Mouse (Mus musculus): Measurements from ENCODE around the gene Cyp2c69. TPM values are rescaled to one million over a fixed set of nuclear protein-coding genes. Genes with fewer than 3 reads are reported as not detected.
A peak's percentile ranks its signal among the peaks of the same experiment; 100 is the strongest.
"Not testable (repeated sequence)": the region's sequence is repeated elsewhere in the genome, so short reads cannot be mapped to it uniquely, and the experiment has no call there.

The Cyp2c69 gene
- total and polyA plus RNA-seq, 3 experiments: not detected

DNA sequence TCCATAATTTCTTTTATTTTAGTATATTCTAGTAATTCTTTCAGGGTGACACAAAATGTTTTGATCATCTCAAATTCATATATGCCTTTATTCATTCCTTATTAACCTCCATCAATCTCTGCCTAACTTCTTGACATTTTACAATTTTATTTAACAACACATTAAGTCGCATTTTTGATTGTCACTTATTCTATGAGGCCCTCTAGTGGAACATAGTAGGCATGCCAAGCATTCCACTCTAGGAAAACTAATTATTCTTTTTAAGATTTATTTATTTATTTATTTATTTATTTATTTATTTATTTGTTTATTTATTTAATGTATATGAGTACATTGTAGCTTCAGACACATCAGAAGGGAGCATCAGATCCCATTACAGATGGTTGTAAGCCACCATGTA is 43.4 kb upstream of the Cyp2c69 start:
- no peaks in the 10 kb centered on the region for H3K4me1 ChIP-seq (ENCODE audit: control insufficient read depth in 1 of 2, insufficient read depth in 2 of 2, low read length in 2 of 2)
- peak; percentile 5 for DNase-seq (ENCODE audit: low read depth, low spot score)
- H3K27me3 ChIP-seq (ENCODE audit: control insufficient read depth in 1 of 2, insufficient read depth in 2 of 2, low read length in 2 of 2): no peaks in the 10 kb centered on the region
- no peak overlapping the region for H3K9ac ChIP-seq (ENCODE audit: control insufficient read depth, low read depth, low read length, poor library complexity, severe bottlenecking)
- no peak overlapping the region for H3K27ac ChIP-seq (ENCODE audit: control insufficient read depth, low read depth, low read length)
- TF ChIP-seq MEF2A (IDR thresholded peaks at IDR 0.05; ENCODE audit: extremely low read depth, insufficient replicate concordance, low read depth, low read length, poor library complexity, severe bottlenecking) (no peak), RAD21 (IDR thresholded peaks at IDR 0.05; ENCODE audit: low read depth, low read length) (peak; percentile 36), ELF1 (IDR thresholded peaks at IDR 0.05; ENCODE audit: low read depth, low read length) (no peak), CTCF (IDR thresholded peaks at IDR 0.05 in 2 of 3, conservative IDR thresholded peaks at IDR 0.05 in 1 of 3; ENCODE audit: control insufficient read depth in 1 of 3, insufficient read depth in 1 of 3, low read depth in 2 of 3, low read length in 3 of 3, poor library complexity in 1 of 3, severe bottlenecking in 1 of 3) (peak in 1 of 3 experiments; percentile 29; a peak in 1 of 6 replicates), TCF12 (IDR thresholded peaks at IDR 0.05; ENCODE audit: low read depth, low read length) (no peak), SMC3 (IDR thresholded peaks at IDR 0.05; ENCODE audit: low read depth, low read length) (peak; percentile 22; the same call in 1 of the 2 replicates)
- no peaks in the 10 kb centered on the region for H3K36me3 ChIP-seq (ENCODE audit: control insufficient read depth in 1 of 2, insufficient read depth in 2 of 2, low read length in 2 of 2)
- H3K9me3 ChIP-seq (replicated peaks; ENCODE audit: insufficient read depth, low read length): no peaks in the 10 kb centered on the region
- no peak overlapping the region for H3K4me3 ChIP-seq (ENCODE audit: control insufficient read depth in 1 of 2, insufficient read depth in 1 of 2, low read depth in 2 of 2, low read length in 2 of 2)
- no peaks in the 10 kb centered on the region for H3K79me2 ChIP-seq (ENCODE audit: control insufficient read depth, insufficient read depth, low read length, poor library complexity)

- no peaks in the 10 kb centered on the region for H3K4me1 ChIP-seq (ENCODE audit: control insufficient read depth in 1 of 2, insufficient read depth in 2 of 2, low read length in 2 of 2)
- H3K79me2 ChIP-seq (ENCODE audit: control insufficient read depth, insufficient read depth, low read length, poor library complexity): no peaks in the 10 kb centered on the region
- H3K9me3 ChIP-seq (replicated peaks; ENCODE audit: insufficient read depth, low read length): no peaks in the 10 kb centered on the region
- H3K4me3 ChIP-seq (ENCODE audit: control insufficient read depth in 1 of 2, insufficient read depth in 1 of 2, low read depth in 2 of 2, low read length in 2 of 2): no peak overlapping the region
- H3K27ac ChIP-seq (ENCODE audit: control insufficient read depth, low read depth, low read length): no peak overlapping the region
- no peak for DNase-seq (ENCODE audit: low read depth, low spot score)
- no peak overlapping the region for H3K9ac ChIP-seq (ENCODE audit: control insufficient read depth, low read depth, low read length, poor library complexity, severe bottlenecking)
- no peak for TF ChIP-seq TAL1 (IDR thresholded peaks at IDR 0.05; ENCODE audit: low read length)
- no peak for TF ChIP-seq KAT2A (conservative IDR thresholded peaks at IDR 0.05; ENCODE audit: low read depth, low read length)
- TF ChIP-seq USF1 (IDR thresholded peaks at IDR 0.05; ENCODE audit: low read depth, low read length): no peak
- TF ChIP-seq POLR2AphosphoS2 (IDR thresholded peaks at IDR 0.05; ENCODE audit: low read length): no peak
- TF ChIP-seq ZNF384 (IDR thresholded peaks at IDR 0.05; ENCODE audit: low read depth, low read length): no peak
- TF ChIP-seq MAZ (IDR thresholded peaks at IDR 0.05; ENCODE audit: low read depth, low read length): no peak
- no peak for TF ChIP-seq UBTF (IDR thresholded peaks at IDR 0.05; ENCODE audit: borderline replicate concordance, insufficient read depth, low read depth, low read length)
- no peak for TF ChIP-seq EP300 (IDR thresholded peaks at IDR 0.05; ENCODE audit: low read depth in 1 of 2, low read length in 2 of 2)
- TF ChIP-seq NRF1 (IDR thresholded peaks at IDR 0.05; ENCODE audit: insufficient read depth, low read depth, low read length, poor library complexity, severe bottlenecking): no peak
- TF ChIP-seq MXI1 (IDR thresholded peaks at IDR 0.05; ENCODE audit: low read depth, low read length): no peak
- H3K27me3 ChIP-seq (ENCODE audit: control insufficient read depth in 1 of 2, insufficient read depth in 2 of 2, low read length in 2 of 2): no peaks in the 10 kb centered on the region
- H3K36me3 ChIP-seq (ENCODE audit: control insufficient read depth in 1 of 2, insufficient read depth in 2 of 2, low read length in 2 of 2): no peaks in the 10 kb centered on the region
These were observed 15.1 kb upstream of the Cyp2c69 start for GRCm38 (mm10) chr19:39901656-39902055.

- not testable (repeated sequence) for H3K9me3 ChIP-seq (replicated peaks; ENCODE audit: insufficient read depth, low read length); H3K36me3 ChIP-seq (ENCODE audit: control insufficient read depth in 1 of 2, insufficient read depth in 2 of 2, low read length in 2 of 2); H3K9ac ChIP-seq (ENCODE audit: control insufficient read depth, low read depth, low read length, poor library complexity, severe bottlenecking); H3K27me3 ChIP-seq (ENCODE audit: control insufficient read depth in 1 of 2, insufficient read depth in 2 of 2, low read length in 2 of 2); H3K4me3 ChIP-seq (ENCODE audit: control insufficient read depth in 1 of 2, insufficient read depth in 1 of 2, low read depth in 2 of 2, low read length in 2 of 2); H3K27ac ChIP-seq (ENCODE audit: control insufficient read depth, low read depth, low read length); H3K4me1 ChIP-seq (ENCODE audit: control insufficient read depth in 1 of 2, insufficient read depth in 2 of 2, low read length in 2 of 2); DNase-seq (ENCODE audit: low read depth, low spot score); H3K79me2 ChIP-seq (ENCODE audit: control insufficient read depth, insufficient read depth, low read length, poor library complexity)
These were observed 3.5 kb upstream of the Cyp2c69 start for GRCm38 (mm10) chr19:39890079-39890478.

All from MEL (cell line).